Mouse (Mus musculus) testis, postnatal 14 days (tissue): ENCODE results near the gene Arid3b.

Experiments used
- DNase-seq: peaks from one replicate; pipeline ENCODE4 v3.0.0; 2021; ENCODE audit warnings: low spot score

Arid3b gene

GRCm38 (mm10) chr9:57747067-57747466 lies 89.5 kb downstream of the Arid3b start:
- DNase-seq = no peak

- DNase-seq = no peak
Observed at GRCm38 (mm10) chr9:57744462-57745091, 92.0 kb downstream of the Arid3b start.
